Mouse (Mus musculus) MEL (cell line): Measurements from ENCODE around the gene Olfm4. TPM values are rescaled to one million over a fixed set of nuclear protein-coding genes. Genes with fewer than 3 reads are reported as not detected.

Experiments
- DNase-seq: peaks from one replicate; pipeline ENCODE4 v3.0.0; 2011; ENCODE audit warnings: low read depth, low spot score
- H3K27ac ChIP-seq: 2 replicates; pipeline ENCODE4 v1.5.1; 2012; ENCODE audit warnings: low read depth, mild to moderate bottlenecking, control low read depth, low read length, moderate library complexity; ENCODE audit not compliant: control insufficient read depth
- H3K27me3 ChIP-seq, 2 experiments: fragments of 150-350 bp in 1 of 2; sonication (generic) in 1 of 2; 2 replicates each; pipeline ENCODE4 v1.6.1; 2012; ENCODE audit warnings: low read length in 2 of 2, mild to moderate bottlenecking in 2 of 2, improper control_type of control experiment in 1 of 2, moderate library complexity in 1 of 2; ENCODE audit not compliant: insufficient read depth in 2 of 2, control insufficient read depth in 1 of 2
- H3K36me3 ChIP-seq, 2 experiments: 2 replicates each; pipeline ENCODE4 v1.6.1; 2012 to 2014; ENCODE audit warnings: low read length in 2 of 2, improper control_type of control experiment in 1 of 2, inconsistent platforms in 1 of 2, mild to moderate bottlenecking in 1 of 2; ENCODE audit not compliant: insufficient read depth in 2 of 2, control insufficient read depth in 1 of 2
- H3K4me1 ChIP-seq, 2 experiments: fragments of 150-350 bp in 1 of 2; sonication (generic) in 1 of 2; 2 replicates each; pipeline ENCODE4 v1.6.1; 2012; ENCODE audit warnings: low read length in 2 of 2, improper control_type of control experiment in 1 of 2, mild to moderate bottlenecking in 1 of 2; ENCODE audit not compliant: insufficient read depth in 2 of 2, control insufficient read depth in 1 of 2
- H3K4me3 ChIP-seq, 2 experiments: fragments of 150-350 bp in 1 of 2; sonication (generic) in 1 of 2; 2 replicates each; pipeline ENCODE4 v1.5.1; 2012; ENCODE audit warnings: low read depth in 2 of 2, low read length in 2 of 2, mild to moderate bottlenecking in 2 of 2, moderate library complexity in 2 of 2, control low read depth in 1 of 2, improper control_type of control experiment in 1 of 2; ENCODE audit not compliant: control insufficient read depth in 1 of 2, insufficient read depth in 1 of 2
- H3K79me2 ChIP-seq: 2 replicates; pipeline ENCODE4 v1.6.1; 2012; ENCODE audit warnings: mild to moderate bottlenecking, low read length, moderate library complexity; ENCODE audit not compliant: control insufficient read depth, poor library complexity, insufficient read depth
- H3K9ac ChIP-seq: 2 replicates; pipeline ENCODE4 v1.6.1; 2012; ENCODE audit warnings: low read depth, mild to moderate bottlenecking, control low read depth, low read length, moderate library complexity; ENCODE audit not compliant: control insufficient read depth, poor library complexity, severe bottlenecking
- H3K9me3 ChIP-seq: fragments of 150-350 bp; sonication (generic); replicated peaks from 2 replicates; pipeline ENCODE4 v1.6.1; 2012; ENCODE audit warnings: mild to moderate bottlenecking, low read length, improper control_type of control experiment, moderate library complexity; ENCODE audit not compliant: insufficient read depth
- BHLHE40 ChIP-seq: IDR thresholded peaks from 2 replicates; pipeline ENCODE4 v1.6.1; 2012; ENCODE audit warnings: low read depth, mild to moderate bottlenecking, inconsistent platforms, low read length, improper control_type of control experiment, borderline replicate concordance
- CTCF ChIP-seq, 3 experiments: IDR thresholded peaks in 2 of 3; conservative IDR thresholded peaks in 1 of 3; 2 replicates each; pipeline ENCODE4 v1.5.1; 2011 to 2012; ENCODE audit warnings: low read length in 3 of 3, low read depth in 2 of 3, mild to moderate bottlenecking in 2 of 3, improper control_type of control experiment in 1 of 3, inconsistent platforms in 1 of 3, mixed read lengths in 1 of 3, moderate library complexity in 1 of 3; ENCODE audit not compliant: control insufficient read depth in 1 of 3, insufficient read depth in 1 of 3, poor library complexity in 1 of 3, severe bottlenecking in 1 of 3
- ELF1 ChIP-seq: IDR thresholded peaks from 2 replicates; pipeline ENCODE4 v1.6.1; 2014; ENCODE audit warnings: low read depth, mild to moderate bottlenecking, inconsistent platforms, low read length, improper control_type of control experiment, moderate library complexity
- EP300 ChIP-seq, 2 experiments: IDR thresholded peaks; 2 replicates each; pipeline ENCODE4 v1.6.1; 2011; ENCODE audit warnings: improper control_type of control experiment in 2 of 2, low read length in 2 of 2, low read depth in 1 of 2, mild to moderate bottlenecking in 1 of 2
- ETS1 ChIP-seq: IDR thresholded peaks from 2 replicates; pipeline ENCODE4 v1.6.1; 2012; ENCODE audit warnings: low read depth, mild to moderate bottlenecking, inconsistent platforms, low read length, improper control_type of control experiment, moderate library complexity
- GATA1 ChIP-seq: IDR thresholded peaks from 2 replicates; pipeline ENCODE4 v1.6.1; 2011; ENCODE audit warnings: low read depth, low read length, improper control_type of control experiment
- KAT2A ChIP-seq: conservative IDR thresholded peaks from 2 replicates; pipeline ENCODE4 v1.6.1; 2012; ENCODE audit warnings: low read depth, low read length, improper control_type of control experiment, inconsistent platforms
- MAFK ChIP-seq: IDR thresholded peaks from 2 replicates; pipeline ENCODE4 v1.6.1; 2011; ENCODE audit warnings: low read depth, mild to moderate bottlenecking, low read length, improper control_type of control experiment, borderline replicate concordance
- MEF2A ChIP-seq: IDR thresholded peaks from 2 replicates; pipeline ENCODE4 v1.6.1; 2014; ENCODE audit warnings: low read depth, mild to moderate bottlenecking, inconsistent platforms, low read length, improper control_type of control experiment; ENCODE audit not compliant: poor library complexity, insufficient replicate concordance, severe bottlenecking; ENCODE audit errors: extremely low read depth
- MXI1 ChIP-seq: IDR thresholded peaks from 2 replicates; pipeline ENCODE4 v1.6.1; 2011; ENCODE audit warnings: mild to moderate bottlenecking, low read depth, low read length, improper control_type of control experiment
- MYC ChIP-seq: IDR thresholded peaks from 2 replicates; pipeline ENCODE4 v1.6.1; 2011; ENCODE audit warnings: low read depth, mild to moderate bottlenecking, low read length, improper control_type of control experiment, moderate library complexity
- POLR2AphosphoS2 ChIP-seq: IDR thresholded peaks from 2 replicates; pipeline ENCODE4 v1.6.1; 2011; ENCODE audit warnings: low read length, improper control_type of control experiment
- POLR2AphosphoS5 ChIP-seq: IDR thresholded peaks from 2 replicates; pipeline ENCODE4 v1.6.1; 2012; ENCODE audit warnings: low read depth, borderline replicate concordance, mild to moderate bottlenecking, inconsistent platforms, low read length, moderate library complexity, mixed read lengths
- SIN3A ChIP-seq: IDR thresholded peaks from 2 replicates; pipeline ENCODE4 v1.6.1; 2012; ENCODE audit warnings: low read length, improper control_type of control experiment, inconsistent platforms
- TAL1 ChIP-seq: IDR thresholded peaks from 2 replicates; pipeline ENCODE4 v1.6.1; 2012; ENCODE audit warnings: mild to moderate bottlenecking, inconsistent platforms, low read length, moderate library complexity, mixed read lengths
- UBTF ChIP-seq: IDR thresholded peaks from 2 replicates; pipeline ENCODE4 v1.6.1; 2012; ENCODE audit warnings: low read depth, mild to moderate bottlenecking, inconsistent platforms, low read length, improper control_type of control experiment, moderate library complexity, borderline replicate concordance; ENCODE audit not compliant: insufficient read depth
- USF2 ChIP-seq, 2 experiments: IDR thresholded peaks; 2 replicates each; pipeline ENCODE4 v1.6.1; 2011 to 2012; ENCODE audit warnings: improper control_type of control experiment in 2 of 2, low read length in 2 of 2, borderline replicate concordance in 1 of 2, inconsistent platforms in 1 of 2, low read depth in 1 of 2, mild to moderate bottlenecking in 1 of 2; ENCODE audit not compliant: insufficient read depth in 1 of 2
- ZC3H11A ChIP-seq: IDR thresholded peaks from 2 replicates; pipeline ENCODE4 v1.6.1; 2012; ENCODE audit warnings: low read depth, mild to moderate bottlenecking, inconsistent platforms, low read length, improper control_type of control experiment
- ZKSCAN1 ChIP-seq: IDR thresholded peaks from 2 replicates; pipeline ENCODE4 v1.6.1; 2012; ENCODE audit warnings: low read depth, mild to moderate bottlenecking, inconsistent platforms, low read length, improper control_type of control experiment, moderate library complexity
- ZMIZ1 ChIP-seq: IDR thresholded peaks from 2 replicates; pipeline ENCODE4 v1.6.1; 2012; ENCODE audit warnings: low read depth, mild to moderate bottlenecking, inconsistent platforms, low read length, improper control_type of control experiment, moderate library complexity
- polyA plus RNA-seq, 2 experiments: library from polyadenylated mRNA; stranded (reverse) in 1 of 2; unstranded in 1 of 2; fragments of >175 nt in 1 of 2; fragments of >200 nt in 1 of 2; gene quantifications; 2 replicates each; pipeline versions ENCODE4 v1.2.1 to v1.2.4; 2012; ENCODE audit warnings: low replicate concordance in 2 of 2, low read depth in 1 of 2; ENCODE audit not compliant: insufficient read length in 2 of 2, insufficient read depth in 1 of 2, missing spikeins in 1 of 2
- total RNA-seq: library from RNA; depleted of rRNA; stranded (reverse); fragments of 300-350 nt; gene quantifications from 2 replicates; pipeline ENCODE4 v1.2.3, GENCODE M21; 2012

Gene Olfm4
- total and polyA plus RNA-seq, 3 experiments: not detected

DNA sequence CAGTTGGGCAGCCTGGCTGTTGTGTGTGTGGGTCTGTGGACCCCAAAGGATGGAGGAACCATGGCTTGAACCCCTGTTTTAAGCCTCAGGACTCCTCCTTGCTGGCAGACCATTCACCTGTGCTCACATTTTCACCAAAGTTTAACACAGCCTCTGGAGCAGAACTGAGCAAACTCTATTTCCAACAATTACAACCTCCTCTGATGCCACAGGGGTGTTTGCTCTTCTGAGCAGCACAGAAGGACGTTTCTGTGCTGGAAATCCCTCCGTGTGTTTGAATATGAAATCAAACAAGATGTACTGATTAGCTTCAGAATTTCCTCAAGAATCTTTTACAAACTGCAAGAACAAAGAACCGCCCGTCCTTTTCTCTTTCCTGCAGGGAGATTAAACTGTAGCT, 5.9 kb downstream of the Olfm4 start:
- Histone ChIP-seq H3K9ac (no peak overlapping the region), H3K27ac (no peak overlapping the region), H3K4me1 (no peaks in the 10 kb centered on the region), H3K36me3 (no peaks in the 10 kb centered on the region), H3K79me2 (no peaks in the 10 kb centered on the region), H3K9me3 (no peaks in the 10 kb centered on the region), H3K27me3 (no peaks in the 10 kb centered on the region), H3K4me3 (no peak overlapping the region)
- no peak for TF ChIP-seq EP300 (IDR thresholded peaks at IDR 0.05; ENCODE audit: low read depth in 1 of 2, low read length in 2 of 2)
- no peak for TF ChIP-seq SIN3A
- no peak for TF ChIP-seq GATA1
- no peak for TF ChIP-seq TAL1
- TF ChIP-seq ETS1: no peak
- TF ChIP-seq UBTF: no peak
- TF ChIP-seq BHLHE40: no peak
- no peak for TF ChIP-seq USF2 (IDR thresholded peaks at IDR 0.05; ENCODE audit: borderline replicate concordance in 1 of 2, insufficient read depth in 1 of 2, low read depth in 1 of 2, low read length in 2 of 2)
- TF ChIP-seq ZMIZ1: no peak
- TF ChIP-seq POLR2AphosphoS5: no peak
- no peak for TF ChIP-seq ZKSCAN1
- TF ChIP-seq MXI1: no peak
- no peak for TF ChIP-seq CTCF (IDR thresholded peaks at IDR 0.05 in 2 of 3, conservative IDR thresholded peaks at IDR 0.05 in 1 of 3; ENCODE audit: control insufficient read depth in 1 of 3, insufficient read depth in 1 of 3, low read depth in 2 of 3, low read length in 3 of 3, poor library complexity in 1 of 3, severe bottlenecking in 1 of 3)
- TF ChIP-seq MEF2A: no peak
- TF ChIP-seq ELF1: no peak
- DNase-seq: no peak

DNA sequence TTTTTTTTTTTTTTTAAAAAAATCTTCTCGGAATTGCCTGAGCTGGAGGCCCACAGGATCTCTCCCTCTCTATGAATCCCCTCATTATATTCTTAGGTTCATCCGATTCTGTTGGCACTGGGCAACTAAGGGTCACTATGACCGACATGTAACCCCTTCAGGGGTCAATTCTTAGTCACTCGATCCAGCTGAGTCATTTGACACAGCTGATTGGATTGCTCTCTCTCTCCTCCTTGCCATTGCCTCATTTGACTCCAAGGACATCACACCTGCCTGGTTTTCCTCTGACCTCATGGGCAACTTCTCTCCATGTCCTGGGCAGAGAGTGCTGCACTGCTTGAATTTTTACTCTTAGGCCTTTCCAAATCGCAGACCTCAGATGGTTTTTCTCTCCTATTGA, 6.7 kb downstream of the Olfm4 start:
- H3K4me1 ChIP-seq: no peaks in the 10 kb centered on the region
- H3K27ac ChIP-seq: no peak overlapping the region
- H3K9ac ChIP-seq: no peak overlapping the region
- H3K4me3 ChIP-seq: no peak overlapping the region
- H3K27me3 ChIP-seq: no peaks in the 10 kb centered on the region
- no peaks in the 10 kb centered on the region for H3K36me3 ChIP-seq
- H3K79me2 ChIP-seq: no peaks in the 10 kb centered on the region
- H3K9me3 ChIP-seq: no peaks in the 10 kb centered on the region
- DNase-seq: no peak
- no peak for TF ChIP-seq KAT2A
- TF ChIP-seq ZC3H11A: no peak
- TF ChIP-seq MYC: no peak
- TF ChIP-seq EP300 (IDR thresholded peaks at IDR 0.05; ENCODE audit: low read depth in 1 of 2, low read length in 2 of 2): no peak
- no peak for TF ChIP-seq ZKSCAN1
- no peak for TF ChIP-seq MAFK
- TF ChIP-seq POLR2AphosphoS2: no peak
- TF ChIP-seq GATA1: no peak
- no peak for TF ChIP-seq ZMIZ1
- TF ChIP-seq MXI1: no peak
